Mouse (Mus musculus) R1 (cell line): ENCODE results near the gene Fgf15.

Experiments used
- DNase-seq: peaks from one replicate; pipeline ENCODE4 v3.0.0-alpha.2; 2018; ENCODE audit warnings: low read depth, low spot score

The Fgf15 gene

DNA sequence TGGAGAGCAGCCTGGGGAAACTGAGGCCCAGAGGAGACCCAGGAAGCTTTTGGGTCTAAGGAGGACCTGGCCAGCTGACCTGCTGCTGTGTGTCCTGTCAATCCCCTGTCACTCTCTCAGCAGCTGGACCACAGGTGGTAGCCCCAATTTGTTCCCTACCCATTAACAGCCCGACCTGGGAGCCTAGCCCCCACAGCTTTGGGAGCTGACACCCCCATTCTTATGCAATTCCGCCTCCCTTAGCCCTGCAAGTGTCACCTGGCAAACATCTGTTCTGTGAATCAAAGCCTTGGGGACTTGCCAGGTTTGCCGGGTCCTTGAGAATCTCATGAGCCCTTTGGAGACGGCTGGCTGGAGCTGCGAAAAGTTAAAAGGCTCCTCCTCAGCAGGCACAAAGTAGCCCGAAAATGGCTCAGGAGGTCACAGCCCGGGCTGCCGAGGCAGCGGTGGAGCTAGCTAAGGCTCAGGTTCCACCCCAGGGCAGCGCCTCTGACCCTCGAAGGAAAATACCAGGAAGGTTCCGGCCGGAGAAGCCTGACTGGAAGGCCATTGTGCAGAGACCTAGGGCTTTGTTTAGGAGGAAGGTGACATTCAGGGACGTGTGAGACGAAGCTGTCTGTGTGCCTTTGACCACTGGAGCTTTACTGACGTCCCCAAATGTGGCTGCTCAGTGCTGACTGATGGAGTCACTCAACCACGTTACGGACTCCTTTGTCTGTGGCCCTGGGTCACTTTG, 7.6 kb upstream of the Fgf15 start:
- DNase-seq = peak; percentile 84

DNA sequence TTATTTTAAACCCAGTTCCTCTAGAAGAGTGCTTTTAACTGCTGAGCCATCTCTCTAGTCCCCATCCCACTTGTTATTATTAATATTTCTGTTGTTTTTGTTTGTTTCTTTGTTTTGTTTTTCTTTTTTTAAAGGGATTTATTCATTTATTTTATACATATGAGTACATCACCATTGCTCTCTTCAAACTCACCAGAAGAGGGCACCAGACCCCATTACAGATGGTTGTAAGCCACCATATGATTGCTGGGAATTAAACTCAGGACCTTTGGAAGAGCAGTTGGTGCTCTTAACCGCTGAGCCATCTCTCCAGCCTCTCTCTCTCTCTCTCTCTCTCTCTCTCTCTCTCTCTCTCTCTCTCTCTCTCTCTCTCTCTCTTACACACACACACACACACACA, 5.7 kb upstream of the Fgf15 start:
- DNase-seq = peak; percentile 61

DNA sequence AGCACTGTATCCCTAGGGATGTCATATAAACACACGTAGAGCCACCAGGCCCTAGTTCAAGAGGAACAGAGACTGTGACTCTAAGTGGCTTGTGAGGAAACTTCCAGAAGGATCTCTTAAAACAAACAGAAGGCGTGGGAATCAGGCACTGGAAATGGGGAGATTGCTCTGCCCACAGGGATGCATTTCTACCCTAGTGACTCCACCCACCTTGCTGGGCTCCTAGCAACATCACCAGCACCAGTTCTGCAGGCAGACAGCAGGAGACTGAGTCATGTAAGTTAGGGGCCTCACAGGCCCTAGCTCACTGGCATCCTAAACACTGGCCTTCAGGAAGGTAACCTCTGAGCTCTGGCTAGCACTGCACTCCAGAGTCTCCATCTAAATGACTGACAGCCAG, 4.5 kb upstream of the Fgf15 start:
- no peak for DNase-seq

DNA sequence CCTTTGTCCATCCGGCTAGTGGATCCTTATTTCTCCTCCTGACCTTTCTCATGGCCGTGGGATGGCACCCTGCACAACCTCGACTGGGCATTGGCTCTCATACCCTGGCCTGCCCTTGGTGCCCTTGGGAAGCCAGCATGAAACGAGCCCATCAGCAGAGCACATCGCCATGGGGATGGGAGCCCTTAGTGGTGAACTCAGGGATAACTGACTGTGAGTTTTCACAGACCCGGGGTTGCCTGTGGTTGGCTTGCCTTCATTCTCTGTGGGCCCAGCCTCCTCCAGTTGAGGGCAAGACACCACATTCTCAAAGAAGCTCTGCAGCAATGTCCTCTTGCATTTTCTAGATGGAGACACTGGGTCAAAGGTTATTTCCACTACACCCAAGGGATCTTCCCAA, 4.0 kb upstream of the Fgf15 start:
- DNase-seq = peak; percentile 30

DNA sequence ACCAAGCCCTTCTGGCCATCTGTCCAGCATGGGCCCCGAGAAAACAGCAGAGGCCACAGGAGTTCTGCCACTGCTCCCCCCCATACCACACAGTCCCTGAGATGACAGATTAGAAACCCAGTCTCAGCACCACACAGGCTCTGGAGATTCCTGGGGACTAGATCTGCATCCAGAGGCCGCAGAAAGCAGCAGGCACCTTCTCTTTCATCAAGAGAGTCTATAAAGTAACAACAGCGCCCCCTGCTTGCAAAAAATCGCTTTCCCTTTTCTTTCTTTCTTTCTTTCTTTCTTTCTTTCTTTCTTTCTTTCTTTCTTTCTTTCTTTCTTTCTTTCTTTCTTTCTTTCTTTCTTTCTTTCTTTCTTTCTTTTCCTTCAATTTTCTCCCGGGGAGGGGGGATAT, 2.1 kb upstream of the Fgf15 start:
- peak; percentile 53 for DNase-seq

DNA sequence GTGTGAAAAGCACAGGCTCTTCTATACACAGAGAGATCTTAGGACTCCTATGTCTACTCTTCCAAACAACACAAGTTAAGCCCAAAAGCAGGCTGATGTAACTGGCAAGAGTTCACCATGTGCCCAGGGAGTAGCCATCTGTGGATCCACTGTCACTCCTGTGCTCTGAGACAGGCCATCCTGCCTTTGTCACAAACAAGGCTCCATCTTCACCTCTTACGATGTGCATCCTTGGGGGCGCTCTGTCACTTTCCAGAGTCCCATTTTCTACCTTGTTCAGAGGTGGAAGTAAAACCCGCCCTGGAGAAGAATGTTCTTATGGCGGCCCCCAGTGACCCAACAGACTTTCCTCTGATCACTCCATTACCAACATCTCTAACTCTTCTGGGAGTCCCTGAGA, 1.6 kb upstream of the Fgf15 start:
- DNase-seq = no peak

DNA sequence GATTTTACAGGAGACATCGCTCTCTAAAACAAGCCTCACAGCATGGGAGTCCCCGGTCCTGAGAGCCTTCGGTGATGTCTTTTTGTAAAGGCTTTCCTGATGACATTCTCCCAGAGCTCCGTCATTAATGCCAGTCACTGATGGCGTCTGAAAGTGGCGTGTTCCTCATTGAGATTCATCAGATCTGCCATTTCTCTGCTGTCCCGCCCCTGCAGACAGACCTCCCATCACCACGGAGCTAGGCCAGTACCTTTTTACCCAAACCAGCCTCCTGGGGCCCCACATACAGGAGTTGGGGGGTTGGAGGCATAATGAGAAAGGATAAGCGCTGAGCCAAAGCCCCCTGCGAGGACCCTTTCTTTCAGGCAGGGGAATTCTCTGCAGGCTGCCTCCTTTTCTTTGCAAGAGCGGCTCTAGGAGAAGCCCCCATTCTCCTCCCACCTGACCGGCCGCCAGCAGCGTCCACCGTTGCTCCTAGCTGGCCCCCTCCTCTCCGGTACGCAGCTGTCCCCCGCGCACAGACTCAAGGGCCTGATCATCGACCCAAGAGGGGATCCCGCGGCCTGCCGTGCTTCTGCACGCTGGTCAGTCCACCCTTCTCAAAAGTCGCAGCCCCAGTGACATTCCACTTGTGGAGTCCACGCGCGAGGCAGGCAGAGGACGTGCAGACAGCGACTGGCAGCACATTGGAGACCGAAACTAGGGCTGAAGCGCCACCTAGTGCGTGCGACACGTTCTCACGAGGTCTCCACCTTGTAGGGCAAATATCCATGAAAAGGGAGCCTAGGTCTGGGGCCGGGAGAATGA, 823 bp upstream of the Fgf15 start:
- DNase-seq = peak; percentile 84

DNA sequence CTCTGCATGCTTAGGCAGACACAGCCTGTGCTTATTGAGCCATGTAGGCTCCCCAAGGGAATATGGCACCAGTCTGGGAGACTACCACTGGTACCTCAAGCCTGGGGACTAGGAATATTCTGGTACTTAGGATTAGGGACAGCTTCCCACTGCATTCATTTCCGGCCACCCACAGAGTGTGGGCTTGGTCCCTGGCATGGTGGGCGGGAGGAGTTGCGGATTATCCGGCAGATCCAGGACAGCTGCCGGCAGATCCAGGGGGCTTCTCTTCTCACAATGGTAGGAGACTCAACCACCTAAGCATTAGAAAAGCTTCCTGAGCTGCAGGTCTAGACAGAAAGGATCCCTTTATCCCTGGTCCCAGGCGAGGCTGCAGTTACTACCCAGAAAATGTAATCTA, 2.2 kb downstream of the Fgf15 start:
- peak; percentile 55 for DNase-seq

DNA sequence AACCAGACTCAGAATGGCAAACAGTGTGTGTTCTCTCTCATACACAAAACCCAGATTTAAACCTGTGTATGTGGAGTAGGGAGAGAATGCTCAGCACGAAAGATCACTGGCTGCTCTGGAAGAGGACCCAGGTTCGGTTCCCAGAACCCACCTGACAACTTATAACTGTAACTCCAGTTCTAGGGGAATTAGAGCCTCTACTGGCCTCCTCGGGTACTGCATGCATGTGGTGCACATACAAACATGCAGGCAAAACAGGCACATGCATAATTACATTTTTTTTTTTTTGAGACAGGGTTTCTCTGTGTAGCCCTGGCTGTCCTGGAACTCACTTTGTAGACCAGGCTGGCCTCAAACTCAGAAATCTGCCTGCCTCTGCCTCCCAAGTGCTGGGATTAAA, 9.2 kb downstream of the Fgf15 start:
- DNase-seq = peak; percentile 71

DNA sequence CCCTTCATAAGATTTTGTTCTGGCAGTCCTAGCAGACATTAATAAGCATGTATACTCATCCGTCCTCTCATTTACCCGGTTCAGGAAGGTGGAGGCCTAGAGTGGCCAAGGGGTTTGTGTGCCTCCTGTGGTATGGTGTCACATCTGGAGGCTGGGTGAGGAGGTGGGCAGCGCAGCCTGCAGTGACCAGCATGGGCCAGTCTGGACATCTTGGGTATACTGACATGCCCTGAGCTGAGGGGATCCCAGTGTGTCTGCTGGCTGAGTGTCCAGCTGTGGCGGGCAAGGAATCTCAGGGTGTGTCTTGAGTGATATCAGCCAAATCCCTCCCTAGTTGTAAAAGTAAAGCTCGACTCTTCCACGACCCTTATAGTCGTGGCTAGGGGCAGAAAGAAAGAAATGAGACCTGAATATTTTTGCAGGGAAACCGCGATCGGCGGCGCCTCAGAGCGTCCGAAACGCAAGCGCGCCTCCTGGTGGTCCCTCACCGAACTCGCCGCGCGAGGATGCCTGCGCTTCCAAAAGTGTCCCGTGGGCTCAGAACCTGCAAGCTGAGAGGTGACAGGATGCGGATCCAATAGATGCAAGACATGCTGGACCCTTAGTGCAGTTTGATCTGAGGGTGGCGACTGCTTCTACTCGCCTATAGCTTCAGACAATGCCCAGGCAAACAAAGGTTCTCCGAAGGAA, 10.5 kb downstream of the Fgf15 start:
- peak; percentile 77 for DNase-seq

DNA sequence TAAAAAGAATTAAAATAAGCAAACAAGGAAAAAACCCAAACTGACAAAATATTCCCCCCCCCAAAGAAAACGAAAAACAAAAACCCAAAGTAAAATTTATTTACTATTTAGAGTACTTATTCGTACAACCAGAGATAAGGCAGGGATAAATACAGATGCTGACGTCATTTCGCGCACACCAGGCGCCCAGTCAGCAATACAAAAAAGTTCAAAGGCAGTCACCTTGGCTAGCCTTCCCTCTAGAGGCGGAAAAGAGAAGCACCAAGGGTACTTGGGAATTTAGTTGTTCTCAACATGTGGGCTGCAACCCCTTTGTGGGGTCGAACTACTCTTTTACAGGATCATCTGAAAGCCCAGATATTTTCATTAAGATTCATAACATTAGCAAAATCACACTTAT, 11.5 kb downstream of the Fgf15 start:
- DNase-seq = peak; percentile 88

DNA sequence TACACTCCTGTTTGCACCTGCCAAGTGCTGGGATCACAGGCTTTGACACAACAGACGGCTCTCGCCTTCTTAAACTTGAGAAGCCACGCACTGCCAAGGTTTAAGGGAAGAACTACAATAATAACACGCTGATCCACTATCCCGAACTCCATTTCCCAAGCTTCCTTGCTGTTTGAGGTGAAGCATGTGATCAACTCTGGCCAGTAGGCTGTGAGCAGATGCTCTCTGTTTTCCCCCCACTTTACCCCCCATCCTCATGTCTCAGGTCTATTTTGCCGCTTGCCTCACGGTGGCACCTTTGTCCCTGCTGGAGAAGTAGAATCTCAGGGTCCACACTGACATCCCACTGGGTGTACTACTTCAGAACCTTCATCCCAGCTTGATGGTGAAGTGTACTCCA, 12.4 kb downstream of the Fgf15 start:
- DNase-seq = peak; percentile 85

DNA sequence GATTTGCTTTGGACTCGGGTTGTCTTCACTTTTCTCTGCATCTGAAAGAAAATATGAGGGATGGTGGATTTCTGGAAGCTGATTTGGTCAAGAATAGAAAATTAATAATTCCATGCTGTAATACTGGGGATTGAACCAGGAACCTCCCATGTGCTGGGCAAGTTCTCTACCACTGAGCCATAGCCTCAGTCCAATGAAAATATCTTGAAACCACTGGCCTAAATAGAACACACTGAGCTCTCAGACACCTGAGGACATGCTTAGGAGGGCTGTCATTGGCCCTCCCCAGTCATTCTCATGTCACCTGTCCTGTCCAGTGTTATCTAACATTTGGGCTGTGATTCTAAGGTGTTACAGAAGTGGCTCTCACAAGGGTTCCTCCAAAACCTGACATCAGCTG, 14.8 kb downstream of the Fgf15 start:
- DNase-seq = no peak

DNA sequence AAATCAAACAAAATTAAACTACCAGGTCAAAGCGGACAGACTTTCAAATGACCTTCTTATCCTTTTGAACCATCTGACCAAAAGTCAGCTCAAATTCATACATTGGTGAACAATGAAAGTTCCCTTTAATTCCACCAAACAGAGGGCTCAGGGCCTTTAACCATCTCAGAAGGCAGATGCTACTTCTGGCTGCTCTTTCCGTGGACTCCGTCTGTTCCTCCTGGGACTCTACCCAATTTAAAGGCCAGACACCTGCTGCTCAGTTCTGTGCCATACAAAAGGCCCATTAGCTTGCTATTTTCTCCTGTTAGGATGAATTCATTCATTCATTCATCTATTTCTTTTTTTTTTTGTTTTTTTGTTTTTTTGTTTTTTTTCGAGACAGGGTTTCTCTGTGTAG, 16.6 kb downstream of the Fgf15 start:
- no peak for DNase-seq

DNA sequence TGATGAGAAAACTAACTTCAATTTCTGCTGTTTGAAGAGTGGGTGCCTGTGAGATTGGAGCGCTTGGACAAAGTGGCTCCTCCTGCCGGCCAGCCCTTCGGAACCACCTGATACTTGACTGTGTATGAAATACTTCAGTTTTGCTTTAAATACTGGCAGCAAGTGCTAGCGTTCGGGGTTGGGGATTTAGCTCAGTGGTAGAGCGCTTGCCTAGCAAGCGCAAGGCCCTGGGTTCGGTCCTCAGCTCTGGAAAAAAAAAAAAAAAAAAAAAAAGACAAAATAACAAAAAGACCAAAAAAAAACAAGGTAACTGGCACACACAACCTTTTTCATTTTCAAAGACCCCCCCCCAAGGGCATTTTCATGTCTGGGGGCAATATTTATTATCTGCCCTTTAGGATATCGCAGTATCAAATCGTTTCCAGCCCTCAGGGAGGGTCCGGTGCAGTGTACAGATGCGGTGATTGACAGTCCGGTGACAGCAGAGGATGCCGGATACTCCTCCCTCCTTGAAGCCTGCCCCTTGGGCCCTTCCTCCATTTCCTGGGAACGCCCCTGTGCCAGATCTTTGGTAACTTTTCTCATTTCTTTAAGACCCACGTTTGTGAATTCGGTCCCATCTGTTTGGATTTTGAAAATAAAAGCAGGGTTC, 18.1 kb downstream of the Fgf15 start:
- DNase-seq = peak; percentile 92

DNA sequence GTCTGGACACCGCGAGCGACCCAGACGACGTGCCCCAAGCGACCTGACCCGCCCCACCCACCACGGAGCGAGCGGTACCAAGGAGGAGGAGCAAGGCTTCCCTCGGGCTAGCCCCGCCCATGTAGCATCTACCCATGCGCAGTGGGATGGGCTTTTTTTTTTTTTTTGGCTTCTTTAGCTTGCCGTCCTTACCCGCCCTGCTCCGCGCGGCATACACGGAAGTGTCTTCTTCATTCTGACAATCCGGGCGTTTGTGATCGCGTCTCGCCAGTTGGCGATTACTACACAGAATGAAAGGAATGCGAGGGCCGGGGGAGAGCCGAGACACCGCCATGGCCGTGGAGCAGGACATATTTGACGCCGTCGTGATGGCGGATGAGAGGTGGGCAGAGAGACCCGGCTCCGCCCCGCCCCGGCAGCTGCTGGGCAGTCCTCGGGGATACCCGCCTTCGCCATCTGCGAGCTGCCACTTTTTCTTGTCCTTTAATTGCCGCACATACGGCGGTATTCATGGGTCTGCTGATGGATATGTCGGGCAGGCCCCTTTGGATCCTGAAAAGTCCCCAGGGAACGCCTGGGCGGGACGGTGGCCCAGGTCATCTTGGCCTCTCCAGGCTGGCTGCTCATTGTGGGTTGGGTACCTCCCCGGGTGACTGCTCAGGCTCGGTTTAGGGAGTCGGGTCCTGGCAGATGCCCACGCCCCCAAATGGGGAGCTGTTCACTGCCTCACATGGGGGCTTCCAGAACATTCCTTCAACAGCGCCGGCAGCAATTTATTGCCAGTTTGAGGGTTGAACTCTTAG, 18.8 kb downstream of the Fgf15 start, which contains the start of gene LTO1:
LTO1 (plus strand) TSS at position 153 of the 803 bp plus-strand sequence.
- DNase-seq = peak; percentile 96

DNA sequence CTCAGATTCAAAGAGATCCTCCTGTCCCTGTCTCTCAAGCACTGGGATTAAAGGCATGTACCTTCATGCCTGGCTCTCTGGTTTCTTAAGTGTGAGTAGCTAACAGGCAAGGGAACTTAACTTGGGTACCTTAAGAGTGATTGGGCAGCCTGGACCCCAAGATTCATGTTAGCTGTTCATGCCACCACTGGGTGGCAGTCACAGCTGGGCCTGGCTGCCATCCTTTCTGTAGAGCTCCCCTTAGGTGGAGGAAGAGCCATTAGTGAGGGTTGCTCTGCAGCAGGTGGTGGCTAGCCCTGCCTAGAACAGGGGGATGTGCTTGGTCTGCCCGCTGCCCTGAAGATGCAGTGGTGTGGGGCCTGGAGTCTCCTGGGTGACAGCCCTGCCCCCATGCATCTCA, 22.5 kb downstream of the Fgf15 start:
- no peak for DNase-seq

DNA sequence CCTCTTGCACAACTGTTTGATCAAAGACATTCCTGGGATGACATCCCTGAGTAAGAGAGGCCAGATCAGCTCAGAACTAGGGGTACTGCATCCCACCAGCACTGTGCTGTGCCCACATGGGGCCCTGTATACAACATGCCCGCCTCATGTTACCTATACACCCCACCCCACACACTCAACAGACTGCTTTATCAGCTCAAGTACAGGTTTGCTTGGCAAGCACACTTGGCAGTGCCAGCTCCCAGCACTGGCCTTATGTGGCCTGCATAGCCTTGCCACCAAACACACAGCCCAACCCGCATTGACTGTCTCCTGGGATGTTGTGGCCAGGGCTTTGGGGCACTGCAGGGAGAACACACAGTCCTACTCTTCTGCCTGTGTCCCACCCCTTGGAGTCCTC, 31.3 kb downstream of the Fgf15 start:
- DNase-seq = no peak

DNA sequence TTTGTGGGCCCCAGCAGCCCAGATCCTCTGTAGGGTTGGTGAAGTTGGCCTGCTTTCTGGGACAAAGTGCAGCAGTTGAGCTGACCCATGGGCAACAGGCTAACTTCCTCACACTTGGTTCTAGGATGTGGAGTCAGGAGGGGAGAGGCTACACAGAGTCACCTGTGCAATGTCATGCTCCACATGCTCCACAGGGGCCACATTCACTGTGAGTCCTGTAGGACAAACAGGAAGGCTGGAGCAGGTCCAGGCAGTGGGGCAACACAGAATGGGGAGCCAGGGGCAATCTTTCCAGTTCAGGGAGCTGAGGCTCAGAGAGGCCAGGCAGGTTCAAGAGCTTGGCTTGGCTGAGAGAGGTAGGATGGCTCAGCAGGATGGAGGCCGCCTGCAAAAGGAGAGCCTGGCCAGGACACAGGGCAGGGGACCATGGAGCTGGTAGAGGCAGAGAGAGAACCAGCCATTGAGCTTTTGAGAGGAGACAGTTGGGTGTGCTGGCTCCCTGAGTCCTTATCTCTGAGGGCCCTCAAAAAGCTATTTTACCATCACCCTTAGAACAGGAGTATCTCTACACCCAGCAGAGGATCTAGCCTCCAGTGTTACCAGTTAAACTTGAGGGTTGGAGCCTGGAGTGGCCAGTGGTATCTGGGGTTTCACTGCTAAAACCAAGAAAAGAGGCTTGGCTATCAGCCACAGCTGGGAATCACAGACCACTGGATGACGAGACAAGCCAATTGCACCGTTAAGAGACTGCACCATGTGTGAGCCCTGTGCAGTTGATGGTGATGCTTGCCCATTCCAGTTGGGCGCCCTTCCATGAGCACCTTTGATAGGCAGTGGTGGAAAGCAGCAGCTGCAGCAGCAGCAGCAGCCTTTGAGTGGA, 31.9 kb downstream of the Fgf15 start:
- no peak for DNase-seq

DNA sequence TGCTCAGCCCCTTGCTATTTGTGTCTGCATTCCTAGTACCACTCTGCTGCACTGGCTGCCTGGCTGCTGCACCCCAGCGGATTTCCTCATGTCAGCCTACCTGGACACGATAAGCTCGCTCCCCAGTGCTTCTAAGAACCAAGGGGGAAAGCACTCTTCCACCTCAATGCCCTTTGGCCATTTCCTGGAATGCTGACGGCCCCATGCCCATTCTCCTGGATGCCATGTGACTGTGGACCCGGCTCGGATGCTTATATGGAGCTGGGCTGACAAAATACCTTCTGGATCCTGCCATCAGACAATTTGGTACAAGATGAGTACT, 32.5 kb downstream of the Fgf15 start:
- no peak for DNase-seq
